Mouse (Mus musculus): ENCODE measurements around the gene Prn. TPM values are rescaled to one million over a fixed set of nuclear protein-coding genes. Genes with fewer than 3 reads are reported as not detected.
A peak's percentile ranks its signal among the peaks of the same experiment; 100 is the strongest.

The Prn gene
- polyA plus RNA-seq, 1 experiment from 2014 or later: not detected

- no peaks in the 10 kb centered on the region for H3K36me3 ChIP-seq
Observed at GRCm38 (mm10) chr2:131892534-131892933, 17.2 kb upstream of the Prn start.

GRCm38 (mm10) chr2:131895106-131895505 lies 14.7 kb upstream of the Prn start:
- no peak for DNase-seq (ENCODE audit: low spot score)
- Histone ChIP-seq H3K36me3 (no peaks in the 10 kb centered on the region), H3K4me3 (no peak overlapping the region), H3K9me3 (no peaks in the 10 kb centered on the region), H3K27me3 (ENCODE audit: insufficient read depth, poor library complexity, severe bottlenecking) (no peaks in the 10 kb centered on the region), H3K4me1 (replicated peaks) (peaks cover 17% of the 10 kb centered on the region), H3K27ac (no peak overlapping the region)
- 83% methylated on average over 2 of the region's 2 CpGs for WGBS

More at GRCm38 (mm10) chr2:131892534-131892933, 17.2 kb upstream of the Prn start:
- Histone ChIP-seq H3K27ac (peak overlapping the region; percentile 25; the same call in 1 of the 2 replicates), H3K4me3 (no peak overlapping the region), H3K9me3 (no peaks in the 10 kb centered on the region), H3K27me3 (ENCODE audit: insufficient read depth, poor library complexity, severe bottlenecking) (no peaks in the 10 kb centered on the region), H3K4me1 (replicated peaks) (peaks cover 26% of the 10 kb centered on the region)
- no peak for DNase-seq (ENCODE audit: low spot score)
- WGBS: 36% methylated on average over 5 of the region's 5 CpGs

- no peak for DNase-seq (ENCODE audit: low spot score)
- Histone ChIP-seq H3K27me3 (ENCODE audit: insufficient read depth, poor library complexity, severe bottlenecking) (no peaks in the 10 kb centered on the region), H3K27ac (no peak overlapping the region), H3K4me3 (no peak overlapping the region), H3K36me3 (no peaks in the 10 kb centered on the region), H3K9me3 (no peaks in the 10 kb centered on the region), H3K4me1 (replicated peaks) (peaks cover 15% of the 10 kb centered on the region)
- 94% methylated on average over 4 of the region's 4 CpGs for WGBS
Observed at GRCm38 (mm10) chr2:131896011-131896410, 13.7 kb upstream of the Prn start.

GRCm38 (mm10) chr2:131897336-131898109 lies 12.2 kb upstream of the Prn start:
- Histone ChIP-seq H3K4me1 (replicated peaks) (peaks cover 5% of the 10 kb centered on the region), H3K36me3 (no peaks in the 10 kb centered on the region), H3K27me3 (ENCODE audit: insufficient read depth, poor library complexity, severe bottlenecking) (no peaks in the 10 kb centered on the region), H3K27ac (no peak overlapping the region), H3K4me3 (no peak overlapping the region), H3K9me3 (no peaks in the 10 kb centered on the region)
- DNase-seq (ENCODE audit: low spot score): no peak
- WGBS: 91% methylated on average over 12 of the region's 12 CpGs

- no peak overlapping the region for H3K4me3 ChIP-seq
- H3K27ac ChIP-seq: no peak overlapping the region
- no peaks in the 10 kb centered on the region for H3K27me3 ChIP-seq (ENCODE audit: insufficient read depth, poor library complexity, severe bottlenecking)
- no peak for DNase-seq (ENCODE audit: low spot score)
- 61% methylated on average over 3 of the region's 3 CpGs for WGBS
- H3K9me3 ChIP-seq: no peaks in the 10 kb centered on the region
- no peaks in the 10 kb centered on the region for H3K4me1 ChIP-seq (replicated peaks)
- no peaks in the 10 kb centered on the region for H3K36me3 ChIP-seq
Observed at GRCm38 (mm10) chr2:131902423-131902822, 7.3 kb upstream of the Prn start.

GRCm38 (mm10) chr2:131902867-131903266 lies 6.9 kb upstream of the Prn start:
- Histone ChIP-seq H3K4me3 (no peak overlapping the region), H3K4me1 (replicated peaks) (no peaks in the 10 kb centered on the region), H3K27ac (no peak overlapping the region), H3K27me3 (ENCODE audit: insufficient read depth, poor library complexity, severe bottlenecking) (no peaks in the 10 kb centered on the region), H3K9me3 (no peaks in the 10 kb centered on the region), H3K36me3 (no peaks in the 10 kb centered on the region)
- WGBS: 58% methylated on average over 8 of the region's 8 CpGs
- no peak for DNase-seq (ENCODE audit: low spot score)

- peaks cover 16% of the 10 kb centered on the region for H3K4me1 ChIP-seq (replicated peaks)
- H3K36me3 ChIP-seq: no peaks in the 10 kb centered on the region
- H3K27ac ChIP-seq: no peak overlapping the region
- H3K9me3 ChIP-seq: no peaks in the 10 kb centered on the region
- no peak for DNase-seq (ENCODE audit: low spot score)
- 74% methylated on average over 5 of the region's 5 CpGs for WGBS
- H3K4me3 ChIP-seq: no peak overlapping the region
- no peaks in the 10 kb centered on the region for H3K27me3 ChIP-seq (ENCODE audit: insufficient read depth, poor library complexity, severe bottlenecking)
Observed at GRCm38 (mm10) chr2:131905025-131905424, 4.7 kb upstream of the Prn start.

GRCm38 (mm10) chr2:131905776-131906175 lies 4.0 kb upstream of the Prn start:
- no peaks in the 10 kb centered on the region for H3K9me3 ChIP-seq
- peaks cover 4% of the 10 kb centered on the region; the same call in 1 of the 2 replicates for H3K27me3 ChIP-seq (ENCODE audit: insufficient read depth, poor library complexity, severe bottlenecking)
- WGBS: 85% methylated on average over 6 of the region's 6 CpGs
- H3K27ac ChIP-seq: no peak overlapping the region
- no peak for DNase-seq (ENCODE audit: low spot score)
- H3K36me3 ChIP-seq: no peaks in the 10 kb centered on the region
- peaks cover 24% of the 10 kb centered on the region for H3K4me1 ChIP-seq (replicated peaks)
- H3K4me3 ChIP-seq: no peak overlapping the region

GRCm38 (mm10) chr2:131906266-131906665 lies 3.5 kb upstream of the Prn start:
- DNase-seq (ENCODE audit: low spot score): no peak
- WGBS: 93% methylated on average over 3 of the region's 3 CpGs
- Histone ChIP-seq H3K36me3 (no peaks in the 10 kb centered on the region), H3K27me3 (ENCODE audit: insufficient read depth, poor library complexity, severe bottlenecking) (peaks cover 7% of the 10 kb centered on the region; the same call in 1 of the 2 replicates), H3K4me3 (no peak overlapping the region), H3K27ac (no peak overlapping the region), H3K9me3 (no peaks in the 10 kb centered on the region), H3K4me1 (replicated peaks) (peaks cover 29% of the 10 kb centered on the region)

GRCm38 (mm10) chr2:131906846-131907245 lies 2.9 kb upstream of the Prn start:
- H3K36me3 ChIP-seq: no peaks in the 10 kb centered on the region
- no peak overlapping the region for H3K4me3 ChIP-seq
- DNase-seq (ENCODE audit: low spot score): no peak
- H3K9me3 ChIP-seq: no peaks in the 10 kb centered on the region
- H3K27me3 ChIP-seq (ENCODE audit: insufficient read depth, poor library complexity, severe bottlenecking): peaks cover 7% of the 10 kb centered on the region; the same call in 1 of the 2 replicates
- 79% methylated on average over 1 of the region's 1 CpGs for WGBS
- no peak overlapping the region for H3K27ac ChIP-seq
- H3K4me1 ChIP-seq (replicated peaks): peaks cover 33% of the 10 kb centered on the region

GRCm38 (mm10) chr2:131907311-131907710 lies 2.4 kb upstream of the Prn start:
- no peak for DNase-seq (ENCODE audit: low spot score)
- H3K27me3 ChIP-seq (ENCODE audit: insufficient read depth, poor library complexity, severe bottlenecking): peaks cover 7% of the 10 kb centered on the region; the same call in 1 of the 2 replicates
- H3K36me3 ChIP-seq: no peaks in the 10 kb centered on the region
- no peak overlapping the region for H3K4me3 ChIP-seq
- WGBS: 82% methylated on average over 5 of the region's 5 CpGs
- H3K27ac ChIP-seq: no peak overlapping the region
- H3K4me1 ChIP-seq (replicated peaks): peaks cover 33% of the 10 kb centered on the region
- H3K9me3 ChIP-seq: no peaks in the 10 kb centered on the region

GRCm38 (mm10) chr2:131908351-131908861 lies 1.4 kb upstream of the Prn start:
- H3K36me3 ChIP-seq: no peaks in the 10 kb centered on the region
- peaks cover 33% of the 10 kb centered on the region for H3K4me1 ChIP-seq (replicated peaks)
- no peak overlapping the region for H3K4me3 ChIP-seq
- H3K27me3 ChIP-seq (ENCODE audit: insufficient read depth, poor library complexity, severe bottlenecking): peaks cover 7% of the 10 kb centered on the region; the same call in 1 of the 2 replicates
- no peak overlapping the region for H3K27ac ChIP-seq
- DNase-seq (ENCODE audit: low spot score): no peak
- no peaks in the 10 kb centered on the region for H3K9me3 ChIP-seq
- WGBS: 85% methylated on average over 7 of the region's 7 CpGs

- Histone ChIP-seq H3K9me3 (no peaks in the 10 kb centered on the region), H3K4me3 (no peak overlapping the region; the same call in 1 of the 2 replicates), H3K4me1 (replicated peaks) (peaks cover 33% of the 10 kb centered on the region), H3K27ac (no peak overlapping the region), H3K27me3 (ENCODE audit: insufficient read depth, poor library complexity, severe bottlenecking) (peaks cover 7% of the 10 kb centered on the region; the same call in 1 of the 2 replicates), H3K36me3 (no peaks in the 10 kb centered on the region)
- no peak for DNase-seq (ENCODE audit: low spot score)
- 87% methylated on average over 1 of the region's 1 CpGs for WGBS
Observed at GRCm38 (mm10) chr2:131908906-131909305, 851 bp upstream of the Prn start.
